Mouse (Mus musculus) forebrain, embryonic 13.5 days (tissue): ENCODE data around the gene Hif3a. TPM values are rescaled to one million over a fixed set of nuclear protein-coding genes. Genes with fewer than 3 reads are reported as not detected.
"Not testable (repeated sequence)": the region's sequence is repeated elsewhere in the genome, so short reads cannot be mapped to it uniquely, and the experiment has no call there.

Experiments
- ATAC-seq: fragments of 200-750 bp; cut with Nextera tagmentation; 2 replicates; pipeline ENCODE4 v1.8.0; 2017
- H3K27ac ChIP-seq: fragments of 300-500 bp; sonication (generic); 2 replicates; pipeline ENCODE4 v1.5.1; 2015; ENCODE audit warnings: inconsistent platforms, mild to moderate bottlenecking, moderate library complexity
- H3K27me3 ChIP-seq: fragments of 300-500 bp; sonication (generic); 2 replicates; pipeline ENCODE4 v1.6.1; 2015; ENCODE audit warnings: mild to moderate bottlenecking, inconsistent platforms
- H3K36me3 ChIP-seq: fragments of 300-500 bp; sonication (generic); 2 replicates; pipeline ENCODE4 v1.6.1; 2015; ENCODE audit warnings: mild to moderate bottlenecking, inconsistent platforms; ENCODE audit not compliant: poor library complexity, severe bottlenecking
- H3K4me1 ChIP-seq: fragments of 300-500 bp; sonication (generic); 2 replicates; pipeline ENCODE4 v1.6.1; 2015; ENCODE audit warnings: inconsistent platforms
- H3K4me2 ChIP-seq: fragments of 300-500 bp; sonication (generic); 2 replicates; pipeline ENCODE4 v1.6.1; 2015; ENCODE audit warnings: inconsistent platforms, mild to moderate bottlenecking, moderate library complexity
- H3K4me3 ChIP-seq: fragments of 300-500 bp; sonication (generic); 2 replicates; pipeline ENCODE4 v1.5.1; 2015; ENCODE audit warnings: mild to moderate bottlenecking, inconsistent platforms
- H3K9ac ChIP-seq: fragments of 300-500 bp; sonication (generic); 2 replicates; pipeline ENCODE4 v1.6.1; 2015; ENCODE audit warnings: mild to moderate bottlenecking, inconsistent platforms
- H3K9me3 ChIP-seq: fragments of 300-500 bp; sonication (generic); replicated peaks from 2 replicates; pipeline ENCODE4 v1.6.1; 2016; ENCODE audit warnings: inconsistent platforms
- WGBS: fragments of 180-500 bp; shearing (Covaris S2); methylation state at CpG from one replicate; pipeline ENCODE4 v1.1.7; 2015; 5-methylcytosine and 5-hydroxymethylcytosine counted together
- polyA plus RNA-seq: library from polyadenylated mRNA; unstranded; fragments of >200 nt; fragmentation: Nextera tagmentation; extraction: Ambion mirVana; gene quantifications from 2 replicates; pipeline ENCODE4 v1.2.1, GENCODE M21; 2015

The Hif3a gene
- 4.7 and 5.8 TPM in 2 replicates for polyA plus RNA-seq

DNA sequence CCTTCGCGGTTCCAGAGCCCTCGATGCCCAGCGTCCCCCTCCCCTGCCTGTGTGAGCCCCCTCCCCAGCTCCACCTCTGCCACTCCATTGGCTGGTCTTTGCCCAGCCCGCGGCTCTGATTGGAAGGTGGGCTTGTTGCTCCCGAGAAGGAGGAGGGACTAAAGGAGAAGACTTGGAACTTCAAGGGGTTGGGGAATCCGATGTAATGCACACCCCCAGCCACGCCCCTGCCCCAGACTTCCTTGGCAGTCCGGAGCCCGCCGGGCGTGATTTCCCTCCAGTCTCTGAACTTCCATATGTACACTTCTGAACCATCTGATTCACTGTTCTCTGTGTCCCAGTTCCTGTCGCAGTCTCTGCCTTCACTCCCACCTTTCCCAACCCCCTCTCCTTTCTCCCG, at the start of gene Hif3a:
TSS of gene Hif3a (minus strand) at position 39 of the 400 bp plus-strand sequence.
- Histone ChIP-seq H3K27me3 (peaks cover 8% of the 10 kb centered on the region; the same call in 1 of the 2 replicates), H3K36me3 (no peaks in the 10 kb centered on the region), H3K27ac (no peak within 1 kb of the TSS; the same call in 1 of the 2 replicates), H3K4me3 (peak within 1 kb of the TSS; percentile 42), H3K4me2 (peak within 1 kb of the TSS; percentile 73), H3K9ac (peak within 1 kb of the TSS; percentile 67), H3K9me3 (no peaks in the 10 kb centered on the region), H3K4me1 (peaks cover 52% of the 10 kb centered on the region)
- WGBS = under 1% methylated on average over 15 of the region's 15 CpGs
- ATAC-seq = peak; percentile 89

DNA sequence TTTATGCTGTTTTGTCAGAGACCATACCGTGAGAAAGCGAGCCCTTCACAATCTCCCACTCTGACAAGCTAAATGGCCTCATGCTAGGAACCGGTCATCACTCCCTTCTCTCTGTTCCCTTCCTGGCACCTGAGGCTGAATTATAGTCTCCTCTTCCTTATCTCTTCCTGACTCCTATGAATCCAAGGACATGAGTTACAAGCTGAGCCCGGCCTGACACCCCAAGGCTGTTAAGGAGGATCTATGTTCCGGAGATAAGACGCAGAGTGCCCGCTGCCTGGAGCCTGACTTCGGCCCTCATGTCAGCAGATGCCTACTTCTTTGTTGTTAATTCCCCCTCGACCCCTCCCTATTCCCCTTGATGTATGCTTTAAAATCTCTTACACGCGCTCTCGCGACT, 39.4 kb upstream of the Hif3a start:
- not testable (repeated sequence) for H3K27ac ChIP-seq, ATAC-seq, H3K27me3 ChIP-seq, H3K9me3 ChIP-seq, H3K9ac ChIP-seq, H3K4me2 ChIP-seq, H3K36me3 ChIP-seq, H3K4me1 ChIP-seq, H3K4me3 ChIP-seq
- WGBS = 90% methylated on average over 13 of the region's 13 CpGs

DNA sequence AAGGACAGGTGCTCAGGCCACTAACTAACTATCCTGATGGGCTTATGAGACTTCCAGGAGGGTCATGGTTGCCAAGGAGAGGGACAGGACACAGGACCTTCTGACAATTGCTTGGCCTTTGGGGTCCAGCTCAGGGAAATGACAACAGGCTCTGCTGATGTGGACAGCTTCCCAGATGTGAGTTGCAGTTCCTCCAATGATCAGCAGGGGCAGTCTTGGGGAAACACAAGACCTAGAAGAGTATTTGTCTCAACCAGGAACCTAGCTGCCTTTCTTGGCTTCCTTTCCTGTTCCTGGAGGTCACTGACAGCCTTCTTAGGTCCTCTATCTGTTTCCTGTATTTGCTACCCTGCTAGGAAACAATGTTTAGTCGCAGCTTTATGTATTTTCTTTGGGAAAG, 29.1 kb upstream of the Hif3a start:
- Histone ChIP-seq H3K4me2 (no peak overlapping the region), H3K4me3 (no peak overlapping the region), H3K27me3 (no peaks in the 10 kb centered on the region), H3K4me1 (no peaks in the 10 kb centered on the region), H3K27ac (no peak overlapping the region), H3K9ac (no peak overlapping the region), H3K36me3 (no peaks in the 10 kb centered on the region), H3K9me3 (no peaks in the 10 kb centered on the region)
- 13% methylated on average over 1 of the region's 1 CpGs for WGBS
- no peak for ATAC-seq

DNA sequence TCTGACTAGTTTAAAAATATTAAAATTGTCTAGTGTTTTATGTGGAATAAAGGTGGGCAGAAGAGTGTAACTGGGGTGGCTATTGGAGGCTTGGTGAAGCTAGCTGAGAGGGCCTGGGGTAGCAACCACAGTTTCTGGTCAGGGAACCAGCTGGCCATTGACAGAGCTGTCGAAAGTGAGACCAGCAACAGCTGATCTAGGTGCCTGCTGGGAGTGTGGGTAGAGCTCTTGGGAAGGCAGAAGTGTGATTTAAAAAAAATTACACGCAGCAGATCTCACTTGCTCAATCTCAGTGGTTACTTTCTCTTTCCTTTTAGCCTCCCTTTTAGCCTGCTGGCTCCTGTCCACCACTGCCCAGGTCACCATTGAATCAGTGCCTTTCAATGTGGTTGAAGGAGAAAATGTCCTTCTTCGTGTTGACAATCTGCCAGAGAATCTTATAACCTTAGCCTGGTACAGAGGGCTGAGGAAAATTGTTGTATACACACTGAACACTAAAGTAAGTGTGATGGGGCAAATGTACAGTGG, 27.9 kb upstream of the Hif3a start:
- H3K4me1 ChIP-seq = no peaks in the 10 kb centered on the region
- no peaks in the 10 kb centered on the region for H3K9me3 ChIP-seq
- no peak overlapping the region for H3K27ac ChIP-seq
- no peaks in the 10 kb centered on the region for H3K27me3 ChIP-seq
- no peak overlapping the region for H3K4me2 ChIP-seq
- 66% methylated on average over 3 of the region's 3 CpGs for WGBS
- no peak overlapping the region for H3K4me3 ChIP-seq
- H3K36me3 ChIP-seq = no peaks in the 10 kb centered on the region
- no peak for ATAC-seq
- H3K9ac ChIP-seq = no peak overlapping the region

DNA sequence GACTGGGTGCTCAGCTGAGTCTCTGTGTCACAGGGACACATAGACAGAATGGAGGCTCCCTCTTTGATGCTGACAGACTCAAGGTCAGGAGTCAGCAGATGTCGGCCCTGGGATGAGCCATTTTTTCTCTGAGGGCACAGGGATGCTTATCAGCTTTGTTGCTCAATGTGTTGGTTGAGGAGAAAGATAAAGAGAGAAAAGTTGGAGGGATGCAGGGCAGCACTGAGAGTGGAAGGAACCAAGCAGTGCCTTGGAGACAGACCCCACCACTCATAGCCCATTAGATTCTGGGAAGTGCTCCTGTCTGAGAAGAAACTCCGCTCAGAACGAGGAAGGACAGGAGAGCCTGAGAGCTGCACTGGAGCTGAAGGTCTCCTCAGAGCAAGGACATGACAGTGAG, 25.5 kb upstream of the Hif3a start:
- H3K4me3 ChIP-seq = no peak overlapping the region
- no peaks in the 10 kb centered on the region for H3K36me3 ChIP-seq
- H3K4me1 ChIP-seq = no peaks in the 10 kb centered on the region
- no peaks in the 10 kb centered on the region for H3K9me3 ChIP-seq
- no peaks in the 10 kb centered on the region for H3K27me3 ChIP-seq
- no peak overlapping the region for H3K4me2 ChIP-seq
- no peak for ATAC-seq
- no peak overlapping the region for H3K9ac ChIP-seq
- no peak overlapping the region for H3K27ac ChIP-seq
- 85% methylated on average over 3 of the region's 3 CpGs for WGBS

DNA sequence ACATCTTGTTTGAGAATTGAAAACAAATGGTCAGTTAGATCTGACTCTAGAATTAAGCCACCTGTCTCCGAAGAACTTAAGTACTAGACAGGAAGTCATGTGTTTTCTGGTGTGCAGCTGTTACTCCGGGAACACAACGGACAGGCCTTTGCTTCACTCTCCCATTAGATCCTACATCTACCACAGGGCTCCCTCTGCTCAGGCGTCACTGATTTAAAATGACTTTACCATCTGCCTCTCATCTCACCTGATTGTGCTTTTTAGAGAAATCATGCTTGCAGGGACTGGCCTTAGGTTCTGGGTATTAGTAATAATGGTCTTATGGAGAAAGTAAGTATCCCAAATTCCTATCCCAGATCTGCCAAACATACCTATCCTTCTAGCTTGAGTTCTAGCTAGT, 20.5 kb upstream of the Hif3a start:
- WGBS = 89% methylated on average over 4 of the region's 4 CpGs
- no peak overlapping the region for H3K4me3 ChIP-seq
- no peaks in the 10 kb centered on the region for H3K36me3 ChIP-seq
- no peaks in the 10 kb centered on the region for H3K9me3 ChIP-seq
- no peaks in the 10 kb centered on the region for H3K4me1 ChIP-seq
- no peak overlapping the region for H3K27ac ChIP-seq
- no peak overlapping the region for H3K4me2 ChIP-seq
- H3K27me3 ChIP-seq = no peaks in the 10 kb centered on the region
- no peak overlapping the region for H3K9ac ChIP-seq
- no peak for ATAC-seq

DNA sequence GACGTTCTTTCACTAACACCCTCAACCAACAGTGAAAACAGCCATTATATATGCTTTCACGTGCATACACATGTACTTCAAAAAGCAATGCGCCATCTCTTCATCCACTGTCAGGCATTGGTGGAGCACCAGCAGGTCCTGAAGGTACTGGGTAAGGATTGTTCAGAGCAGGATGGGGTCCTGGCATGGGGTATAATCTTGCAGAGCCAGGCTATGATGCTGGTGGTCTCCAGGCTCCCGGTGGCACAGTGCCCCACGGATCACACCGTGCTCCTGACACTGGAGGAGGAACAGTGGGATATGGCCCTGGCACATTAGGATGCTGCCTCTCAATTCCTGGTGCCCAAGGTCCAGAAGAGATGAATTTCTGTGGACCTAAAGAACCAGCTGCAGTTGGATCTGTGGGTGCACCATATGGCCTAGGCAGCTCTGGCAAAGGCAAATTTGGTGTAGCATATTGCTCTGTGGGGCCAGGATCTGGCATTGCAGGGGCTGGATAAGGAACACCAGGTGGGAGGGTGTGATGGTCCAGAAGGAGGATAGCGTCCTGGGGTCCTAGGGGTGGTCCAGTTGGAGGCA, 15.9 kb upstream of the Hif3a start:
- no peak overlapping the region for H3K9ac ChIP-seq
- H3K27me3 ChIP-seq = no peaks in the 10 kb centered on the region
- no peak for ATAC-seq
- no peak overlapping the region for H3K27ac ChIP-seq
- 0 out of 2 replicates have a peak, but pooled peaks cover 3% of the 10 kb centered on the region for H3K9me3 ChIP-seq
- no peaks in the 10 kb centered on the region for H3K4me1 ChIP-seq
- no peak overlapping the region for H3K4me3 ChIP-seq
- H3K36me3 ChIP-seq = no peaks in the 10 kb centered on the region
- WGBS = 80% methylated on average over 7 of the region's 7 CpGs
- no peak overlapping the region for H3K4me2 ChIP-seq

DNA sequence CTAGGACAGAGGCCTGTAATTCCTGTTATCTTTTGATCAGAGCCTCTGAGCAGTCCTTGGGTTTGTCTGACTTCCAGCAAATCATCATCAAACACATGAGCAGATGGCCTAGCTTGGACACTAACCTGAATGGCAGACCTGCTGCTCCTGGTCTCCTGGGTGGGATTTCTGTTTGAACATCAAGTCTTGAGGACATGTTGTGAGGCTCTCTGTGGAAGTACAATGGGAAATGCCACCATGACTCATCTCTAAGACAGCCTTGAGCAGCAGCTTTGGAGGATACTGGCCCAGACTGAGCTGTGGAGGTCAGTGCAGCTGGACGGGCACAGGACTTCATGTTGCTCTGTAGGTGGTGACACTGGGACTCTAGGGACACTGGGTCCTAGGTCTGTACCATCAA, 14.3 kb upstream of the Hif3a start:
- Histone ChIP-seq H3K4me2 (no peak overlapping the region), H3K4me1 (no peaks in the 10 kb centered on the region), H3K27ac (no peak overlapping the region), H3K4me3 (no peak overlapping the region), H3K9ac (no peak overlapping the region), H3K9me3 (0 out of 2 replicates have a peak, but pooled peaks cover 3% of the 10 kb centered on the region), H3K36me3 (no peaks in the 10 kb centered on the region), H3K27me3 (no peaks in the 10 kb centered on the region)
- WGBS = 95% methylated on average over 1 of the region's 1 CpGs
- no peak for ATAC-seq

DNA sequence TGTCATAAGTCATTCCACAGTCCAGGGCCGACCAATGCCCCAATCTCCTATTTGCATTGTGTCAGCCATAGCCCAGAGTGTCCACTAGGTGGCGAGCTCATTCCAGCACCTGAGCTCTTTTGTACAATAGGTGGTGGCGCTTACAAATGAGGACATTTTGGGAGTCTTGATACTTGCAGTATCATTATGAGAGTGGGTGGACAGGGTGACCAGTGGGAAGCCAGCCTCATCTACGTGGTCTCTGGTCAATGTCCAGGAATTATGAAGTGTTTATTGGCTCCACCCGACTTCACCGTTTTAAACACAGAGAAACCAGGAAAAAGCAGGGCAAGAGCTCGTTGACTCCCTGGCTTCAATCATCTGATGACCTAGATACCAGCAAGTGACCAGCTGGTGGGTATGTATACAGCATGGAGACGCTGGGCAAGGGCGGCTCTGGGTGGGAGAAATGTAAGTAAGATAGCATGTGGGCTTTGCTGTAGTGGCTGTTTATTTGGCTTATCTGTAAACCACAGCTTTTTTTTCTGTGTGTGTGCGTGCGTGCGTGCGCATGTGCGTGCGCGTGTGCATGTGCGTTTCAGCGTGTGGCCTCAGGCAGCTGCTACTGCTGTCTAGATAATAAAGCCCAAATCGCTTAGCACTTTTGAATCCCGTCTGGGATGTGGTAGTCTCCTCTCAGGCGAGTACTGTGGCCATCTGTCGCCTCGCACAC, 11.8 kb upstream of the Hif3a start, which contains the start of gene Psg16:
TSS of gene Psg16 (plus strand) at position 137 of the 712 bp plus-strand sequence.
- Histone ChIP-seq H3K4me2 (peak within 1 kb of the TSS; percentile 9; the same call in 1 of the 2 replicates), H3K4me1 (no peaks in the 10 kb centered on the region), H3K4me3 (no peak within 1 kb of the TSS), H3K9ac (no peak within 1 kb of the TSS), H3K27me3 (0 out of 2 replicates have a peak, but pooled peaks cover 4% of the 10 kb centered on the region), H3K27ac (no peak within 1 kb of the TSS), H3K9me3 (0 out of 2 replicates have a peak, but pooled peaks cover 3% of the 10 kb centered on the region), H3K36me3 (no peaks in the 10 kb centered on the region)
- WGBS = 69% methylated on average over 23 of the region's 23 CpGs
- ATAC-seq = peak; percentile 70

DNA sequence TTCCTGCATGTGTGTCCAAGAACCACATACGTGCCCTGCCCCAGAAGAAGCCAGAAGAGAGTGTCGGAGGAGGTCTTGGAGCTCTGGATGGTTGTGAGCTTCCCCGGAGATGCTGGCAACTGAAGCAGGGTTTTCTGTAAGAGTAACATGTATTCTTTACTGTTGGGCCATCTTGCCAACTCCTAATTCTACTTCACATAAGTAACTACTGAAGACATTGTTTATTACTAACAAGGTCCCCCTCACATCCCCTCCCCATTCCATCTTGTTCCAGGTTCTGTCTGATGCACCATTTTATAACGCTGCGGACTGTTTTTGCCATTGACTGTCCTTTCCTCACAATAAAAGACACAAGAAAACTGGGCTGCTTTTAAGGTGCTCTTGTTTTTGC, 11.3 kb upstream of the Hif3a start:
- Histone ChIP-seq H3K4me2 (no peak overlapping the region), H3K27me3 (0 out of 2 replicates have a peak, but pooled peaks cover 6% of the 10 kb centered on the region), H3K4me3 (no peak overlapping the region), H3K9ac (no peak overlapping the region), H3K4me1 (no peaks in the 10 kb centered on the region), H3K36me3 (no peaks in the 10 kb centered on the region), H3K9me3 (0 out of 2 replicates have a peak, but pooled peaks cover 3% of the 10 kb centered on the region), H3K27ac (no peak overlapping the region)
- WGBS = 58% methylated on average over 5 of the region's 5 CpGs
- peak; percentile 6; the same call in 1 of the 2 replicates for ATAC-seq

DNA sequence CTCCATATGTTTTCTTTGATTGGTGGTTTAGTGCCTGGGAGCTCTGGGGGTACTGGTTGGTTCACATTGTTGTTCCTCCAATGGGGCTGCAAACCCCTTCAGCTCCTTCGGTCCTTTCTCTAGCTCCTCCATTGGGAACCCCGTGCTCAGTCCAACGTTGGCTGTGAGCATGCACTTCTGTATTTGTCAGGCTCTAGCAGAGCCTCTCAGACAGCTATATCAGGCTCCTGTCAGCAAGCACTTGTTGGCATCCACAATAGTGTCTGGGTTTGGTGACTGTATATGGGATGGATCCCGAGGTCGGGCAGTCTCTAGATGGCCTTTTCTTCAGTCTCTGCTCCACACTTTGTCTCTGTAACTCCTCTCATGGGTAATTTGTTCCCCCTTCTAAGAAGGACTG, 5.4 kb upstream of the Hif3a start:
- 65% methylated on average over 5 of the region's 5 CpGs for WGBS

DNA sequence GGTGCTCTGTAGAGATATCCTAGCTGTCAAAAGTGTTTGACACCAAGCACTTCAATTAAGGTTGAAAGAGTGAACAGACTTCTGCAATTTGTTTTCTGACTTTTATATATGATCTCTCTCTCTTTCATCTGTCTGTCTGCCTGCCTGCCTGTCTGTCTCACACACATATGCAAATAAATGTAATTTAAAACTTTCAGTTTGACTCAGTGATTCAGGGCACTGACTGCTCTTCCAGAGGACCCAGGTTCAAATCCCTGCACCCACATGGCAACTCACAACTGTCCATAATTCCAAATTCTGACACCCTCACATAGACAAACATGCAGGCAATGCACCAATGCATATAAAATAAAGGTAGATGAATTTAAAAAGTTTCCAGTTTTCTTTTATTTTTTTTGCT, 4.8 kb upstream of the Hif3a start:
- ATAC-seq = no peak
- Histone ChIP-seq H3K27ac (no peak overlapping the region), H3K36me3 (no peaks in the 10 kb centered on the region), H3K9ac (no peak overlapping the region), H3K4me1 (peaks cover 7% of the 10 kb centered on the region), H3K4me3 (no peak overlapping the region), H3K9me3 (no peaks in the 10 kb centered on the region), H3K4me2 (no peak overlapping the region), H3K27me3 (peaks cover 14% of the 10 kb centered on the region; the same call in 1 of the 2 replicates)

More for the DNA sequence above, 5.4 kb upstream of the Hif3a start:
- not testable (repeated sequence) for H3K4me2 ChIP-seq, H3K27ac ChIP-seq, H3K4me3 ChIP-seq, H3K36me3 ChIP-seq, H3K9me3 ChIP-seq, H3K4me1 ChIP-seq, ATAC-seq, H3K9ac ChIP-seq
- peaks cover 14% of the 10 kb centered on the region; the same call in 1 of the 2 replicates for H3K27me3 ChIP-seq
